8 mouse cellular contexts compared by ENCODE assay signal in the genomic region with DNA sequence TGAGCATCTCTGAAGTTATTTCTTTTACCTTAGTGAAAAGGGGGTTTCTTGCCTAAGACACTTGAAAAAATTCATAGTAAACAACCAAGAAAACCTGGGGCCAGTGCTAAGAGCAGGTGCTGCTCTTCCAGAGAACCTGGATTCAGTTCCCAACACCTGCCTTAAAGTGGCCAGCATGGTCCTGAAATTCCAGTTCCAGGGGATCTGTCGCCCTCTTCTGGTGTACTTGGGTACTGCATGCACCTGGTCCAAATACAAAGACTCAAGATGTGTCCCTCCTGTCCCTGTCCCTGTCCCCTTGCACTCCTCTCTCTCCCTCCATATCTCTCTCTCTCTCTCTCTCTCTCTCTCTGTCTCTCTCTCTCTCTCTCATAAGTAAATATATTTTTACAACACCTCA. TPM values are rescaled to one million over a fixed set of nuclear protein-coding genes. Genes with fewer than 3 reads are reported as not detected.
DNase-seq lines count a peak whose midpoint lies in the region; ATAC-seq and TF ChIP-seq lines count a peak whose summit lies in the region.

No protein-coding gene starts in this region.

- H3K27me3 ChIP-seq in small intestine, adult 2 months (ENCODE audit: control insufficient read depth, insufficient read depth, low read length): no peaks in the 10 kb centered on the region; the same call in 1 of the 2 replicates

- no peaks in the 10 kb centered on the region for H3K4me1 ChIP-seq in small intestine, adult 2 months (ENCODE audit: control insufficient read depth, insufficient read depth, insufficient read length, low read length)

- WGBS in small intestine, adult 2 months: 0% methylated on average over 1 of the region's 1 CpGs

- no peak overlapping the region for H3K4me3 ChIP-seq in small intestine, adult 2 months (ENCODE audit: low read depth, low read length)

- intact Hi-C loops in gastrocnemius, postnatal 36 days (cut with DNase I): loop anchor here (2.0 to 10.0 kb wide), 3 partner anchors 61 to 305 kb away; no protein-coding TSS in a partner anchor

- no peak overlapping the region for H3K27ac ChIP-seq in small intestine, adult 2 months (ENCODE audit: insufficient read depth, low read depth, low read length)

- peak; percentile 72 for DNase-seq in A20 (ENCODE audit: low read depth, low spot score)
- peak; percentile 78 for DNase-seq in MN1 (ENCODE audit: low spot score)
- peak; percentile 96 to 98 for DNase-seq in cerebellum, postnatal 10 days
- peak; percentile 77 to 86 for DNase-seq in gastrocnemius, postnatal 36 days
- peak; percentile 73 to 92 for DNase-seq in layer of hippocampus, adult 8-10 months (ENCODE audit: low spot score in 2 of 2)
- DNase-seq in lung, postnatal 36 days: peak; percentile 94

- TF ChIP-seq CTCF in small intestine, adult 2 months (IDR thresholded peaks at IDR 0.05; ENCODE audit: extremely low read depth, insufficient read length, insufficient replicate concordance, low read depth, low read length): peak; percentile 93; the same call in 1 of the 2 replicates

- ATAC-seq in inflammation-experienced regulatory T-cells, adult 6 months: no peak

- TF ChIP-seq POLR2A in small intestine, adult 2 months (IDR thresholded peaks at IDR 0.05; ENCODE audit: low read depth, low read length): no peak

- no peaks in the 10 kb centered on the region for H3K36me3 ChIP-seq in small intestine, adult 2 months (ENCODE audit: control insufficient read depth, insufficient read depth, low read length)

RNA-seq across cellular contexts. Expression of gene Slc47a1, which starts 32.0 kb away (rescaled TPM):
- 10 to 100 TPM; 19.1 to 22.9 TPM for total RNA-seq in gastrocnemius, postnatal 36 days (2021)
- 1 to 10 TPM; 1.3 to 2.1 (median 1.5) TPM for total RNA-seq in layer of hippocampus, adult 8-10 months (2022)
- polyA plus RNA-seq in small intestine, adult 2 months (2012; rRNA removed): 9.7 and 25.8 TPM in 2 replicates
- polyA plus RNA-seq in inflammation-experienced regulatory T-cells, adult 6 months (2017; shearing (Covaris generic)): not detected

RNA-seq across cellular contexts. Expression of gene Rnf112, which starts 43.8 kb away (rescaled TPM):
- total RNA-seq in gastrocnemius, postnatal 36 days (2021): under 1 TPM; 0.07 to 0.23 TPM
- 100 to 1,000 TPM; 373 to 488 (median 430) TPM for total RNA-seq in layer of hippocampus, adult 8-10 months (2022)
- polyA plus RNA-seq in small intestine, adult 2 months (2012; rRNA removed): 0.14 and 0.17 TPM in 2 replicates
- polyA plus RNA-seq in inflammation-experienced regulatory T-cells, adult 6 months (2017; shearing (Covaris generic)): not detected

Comparison
In these comparisons a context has a peak if more than half of its experiments do, and no peak if none do; other contexts are left out.
1. RNA of gene Slc47a1, which starts 32.0 kb away (total RNA-seq): 19.1 to 22.9 TPM in gastrocnemius, postnatal 36 days; 1.3 to 2.1 TPM in layer of hippocampus, adult 8-10 months; every median in the first group is over 4 times any median in the second.
2. RNA of gene Rnf112, which starts 43.8 kb away (total RNA-seq): 373 to 488 TPM in layer of hippocampus, adult 8-10 months; 0.07 to 0.23 TPM in gastrocnemius, postnatal 36 days; every median in the first group is over 100 times any median in the second.
3. Peak in every context shown above with its lines, with median percentiles within 50 percentile points of each other: DNase-seq.